Mouse (Mus musculus) right cerebral cortex, postnatal 4 days (tissue): ENCODE results near the gene Skor1.

Experiments
- DNase-seq: peaks from one replicate; pipeline ENCODE4 v3.0.0-alpha.2; 2022

Skor1 gene

DNA sequence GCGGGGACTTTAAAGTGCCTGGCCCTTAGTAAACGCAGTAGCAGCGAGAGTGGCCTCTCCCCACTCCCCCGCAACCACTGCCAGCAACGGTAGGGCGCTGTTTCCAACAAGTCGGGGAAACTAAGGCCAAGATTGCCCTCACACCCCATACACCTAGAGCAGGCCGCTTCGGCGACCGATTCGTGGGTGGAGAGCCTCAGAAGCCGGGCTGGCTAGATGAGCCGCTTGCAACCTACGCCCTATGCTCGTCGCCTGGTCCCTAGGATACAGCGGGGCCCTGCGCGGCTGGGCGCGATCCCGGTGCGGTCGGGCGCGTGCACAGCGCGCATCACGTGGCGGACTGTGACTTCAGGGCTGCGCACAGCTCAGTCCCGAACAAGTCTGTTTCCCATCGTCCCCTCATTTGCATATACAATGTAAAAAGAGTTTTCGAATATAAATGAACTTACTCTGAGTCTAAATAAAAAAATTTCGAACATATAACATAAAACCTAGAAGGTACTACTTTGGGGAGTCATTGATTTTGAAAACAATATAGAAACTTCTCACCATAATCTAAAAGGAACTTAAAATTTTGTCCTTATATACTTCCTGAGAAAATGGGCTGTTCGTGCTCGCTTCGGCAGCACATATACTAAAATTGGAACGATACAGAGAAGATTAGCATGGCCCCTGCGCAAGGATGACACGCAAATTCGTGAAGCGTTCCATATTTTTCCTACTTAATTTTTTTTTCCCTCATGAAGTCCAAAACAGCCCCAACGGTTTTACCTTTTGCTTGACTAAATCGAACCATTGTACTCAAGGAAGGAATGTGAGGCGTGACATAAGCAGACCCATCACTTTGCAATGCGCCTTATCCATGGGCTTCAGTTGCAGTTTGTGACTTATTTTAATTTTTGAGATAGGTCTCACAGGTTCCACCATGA, 15.8 kb downstream of the Skor1 start:
- peak; percentile 88 for DNase-seq

GRCm38 (mm10) chr9:63131957-63132602, 16.7 kb downstream of the Skor1 start:
- DNase-seq: no peak

DNA sequence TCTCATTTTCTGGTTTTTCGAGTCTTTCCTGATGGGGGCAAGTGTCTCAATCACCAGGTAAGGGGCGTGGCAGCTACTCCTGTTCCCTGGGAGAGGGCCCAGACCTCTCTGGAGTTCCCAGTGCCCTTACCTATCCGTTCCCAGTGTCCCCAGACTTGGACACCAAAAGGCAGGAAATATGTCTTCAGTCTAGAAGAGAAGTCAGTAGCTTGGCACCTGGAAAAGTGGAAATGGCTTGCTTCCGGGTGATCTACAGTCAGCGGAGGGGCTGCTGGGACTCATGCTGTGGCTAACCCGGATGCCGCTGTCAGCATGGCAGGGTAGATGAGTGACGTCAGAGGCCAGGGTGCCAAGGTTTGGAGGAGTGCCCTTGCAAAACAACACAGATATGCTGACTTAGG, 19.1 kb downstream of the Skor1 start:
- DNase-seq: no peak

DNA sequence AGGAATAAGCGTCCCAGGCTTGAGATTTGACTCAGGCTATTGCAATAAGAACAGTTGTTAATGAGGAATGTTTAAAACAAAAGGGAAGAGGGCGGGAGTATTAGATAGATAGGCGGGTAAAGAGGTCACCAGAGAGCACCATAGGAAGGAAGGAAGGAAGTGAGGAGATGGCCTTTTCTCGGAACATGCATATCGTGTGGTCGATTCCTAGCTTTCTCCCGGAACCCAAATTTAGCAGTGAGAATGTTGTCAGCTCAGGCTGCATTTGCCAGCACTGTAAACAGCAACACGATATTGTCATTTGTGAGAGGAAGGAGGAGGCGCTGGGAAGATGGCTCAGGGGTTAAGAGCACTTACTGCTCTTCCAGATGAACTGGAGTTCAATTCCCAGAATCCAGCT, 24.2 kb downstream of the Skor1 start:
- no peak for DNase-seq

DNA sequence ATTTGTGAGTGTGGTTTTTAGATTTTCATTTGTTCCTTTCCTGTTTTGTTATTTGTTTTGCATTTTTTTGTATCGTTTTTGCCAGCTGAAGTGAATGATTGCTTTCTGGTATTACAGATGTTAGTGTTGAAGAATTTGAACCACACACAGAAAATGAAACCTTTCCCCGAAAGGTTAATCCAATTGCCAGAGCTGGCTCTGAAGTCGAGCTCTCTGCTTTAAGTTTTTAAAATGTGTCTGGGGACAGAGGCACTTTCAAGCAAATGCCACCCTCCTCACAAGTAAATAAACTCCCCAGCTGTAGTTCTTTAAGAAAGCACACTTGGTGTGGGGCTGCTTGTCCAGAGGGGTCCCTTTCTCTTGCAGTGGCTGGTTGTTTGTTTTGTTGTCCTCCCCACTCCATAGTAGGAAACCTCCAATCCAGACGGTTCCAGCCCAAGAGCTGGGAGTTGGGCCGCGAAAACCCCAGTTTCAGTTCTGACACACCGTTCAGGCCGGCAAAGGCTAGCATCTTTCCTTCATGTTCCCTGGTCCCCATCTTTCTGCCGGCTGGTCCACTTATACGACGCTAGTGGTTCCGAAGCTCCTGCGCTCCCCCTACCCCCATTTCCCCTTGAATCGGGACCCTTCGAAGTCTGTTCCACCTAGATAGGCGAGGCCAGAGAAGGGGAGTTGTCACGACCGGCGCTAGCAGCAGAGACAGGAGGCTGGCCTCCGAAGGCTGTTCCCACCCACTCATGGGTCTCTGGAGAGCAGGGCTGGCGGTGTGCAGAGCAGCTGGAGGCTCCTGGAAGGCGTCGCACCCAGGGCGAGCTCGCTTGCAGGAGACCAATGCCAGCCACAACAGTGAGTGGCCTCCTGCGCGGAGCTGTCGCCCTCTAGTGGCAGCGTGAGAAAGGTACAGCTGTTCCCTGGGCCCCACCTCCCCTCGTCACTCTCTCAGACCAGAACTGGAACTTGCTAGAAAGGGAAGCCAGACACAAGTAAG, 25.0 kb downstream of the Skor1 start:
- peak; percentile 87 for DNase-seq

DNA sequence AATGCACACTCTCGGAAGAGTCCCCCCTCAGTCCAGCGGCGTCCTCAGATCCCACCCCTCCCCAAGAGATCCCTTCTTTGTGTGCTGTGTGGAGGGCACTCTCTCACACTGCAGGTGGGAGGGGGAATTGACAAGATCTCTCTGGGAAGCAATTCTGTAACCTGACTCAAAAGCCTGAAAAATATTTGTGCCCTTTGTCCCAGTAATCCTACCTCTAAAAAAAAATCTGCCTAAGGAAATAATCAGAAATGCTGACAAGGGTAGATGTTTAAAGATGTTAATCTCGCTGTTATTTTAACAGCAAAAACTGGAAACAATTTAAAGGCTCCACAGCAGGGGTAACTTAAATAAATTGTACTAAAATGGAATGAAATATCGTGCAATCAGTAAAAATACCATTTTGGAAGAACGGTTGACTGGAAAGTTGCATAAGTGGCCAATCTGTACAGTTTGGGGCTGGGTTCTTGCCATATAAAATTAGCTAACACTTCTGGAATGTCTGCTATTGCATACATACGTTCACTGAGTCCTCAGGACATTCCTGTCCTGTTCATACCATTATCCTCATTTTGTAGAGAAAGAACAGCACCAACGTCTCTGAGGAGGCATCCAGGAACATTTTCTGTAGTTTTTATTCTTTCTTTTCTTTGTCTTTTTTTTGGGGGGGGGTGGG, 26.5 kb downstream of the Skor1 start:
- DNase-seq: no peak

GRCm38 (mm10) chr9:63118385-63118784, 30.4 kb downstream of the Skor1 start:
- no peak for DNase-seq

- DNase-seq: no peak
Observed at GRCm38 (mm10) chr9:63112514-63112913, 36.2 kb downstream of the Skor1 start.

GRCm38 (mm10) chr9:63109782-63110087, 39.0 kb downstream of the Skor1 start:
- no peak for DNase-seq

GRCm38 (mm10) chr9:63109020-63109781, 39.6 kb downstream of the Skor1 start:
- DNase-seq: peak; percentile 90

GRCm38 (mm10) chr9:63108580-63108979, 40.2 kb downstream of the Skor1 start:
- DNase-seq: no peak

GRCm38 (mm10) chr9:63100660-63101059, 48.1 kb downstream of the Skor1 start:
- DNase-seq: no peak

GRCm38 (mm10) chr9:63099876-63100275, 48.9 kb downstream of the Skor1 start:
- no peak for DNase-seq

GRCm38 (mm10) chr9:63099344-63099743, 49.4 kb downstream of the Skor1 start:
- no peak for DNase-seq

- DNase-seq: no peak
Observed at GRCm38 (mm10) chr9:63098887-63099286, 49.9 kb downstream of the Skor1 start.

DNA sequence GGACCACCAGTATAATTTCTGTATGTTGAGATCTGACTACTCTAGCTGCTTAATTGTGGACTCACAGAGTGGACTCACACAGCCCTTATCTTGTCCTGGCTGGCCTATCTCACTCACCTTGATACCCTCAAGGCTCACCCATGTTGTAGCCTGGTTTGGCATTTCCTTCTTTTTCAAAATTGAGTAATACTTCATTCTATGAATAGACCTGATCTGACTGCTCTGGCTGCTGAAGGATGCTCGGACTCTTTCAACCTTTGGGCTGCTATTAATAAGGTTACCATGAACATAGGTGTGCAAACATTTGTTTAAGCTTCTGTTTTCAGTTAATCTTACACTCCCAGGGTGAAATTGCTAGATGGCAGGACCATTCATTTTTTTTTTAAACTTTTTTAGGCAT, 51.6 kb downstream of the Skor1 start:
- DNase-seq: no peak

DNA sequence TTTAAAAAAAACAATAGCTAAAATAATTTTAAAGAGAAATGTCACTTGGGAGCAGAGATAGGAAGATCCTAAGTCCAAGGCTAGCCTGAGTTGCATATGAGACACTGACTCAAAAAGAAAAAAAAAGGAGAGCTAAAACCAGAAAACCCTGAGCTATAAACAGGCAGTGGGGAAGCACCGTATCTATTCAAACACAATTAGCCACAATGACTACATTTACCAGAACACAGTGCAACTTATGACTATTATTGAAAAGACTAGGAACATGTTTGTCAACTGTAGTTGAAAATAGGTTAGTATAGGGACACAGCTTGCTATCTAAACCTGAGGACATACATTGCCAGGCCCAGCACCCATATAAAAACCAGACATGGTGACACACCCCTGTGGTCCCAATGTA, 54.7 kb downstream of the Skor1 start:
- DNase-seq: no peak

GRCm38 (mm10) chr9:63092567-63092966, 56.2 kb downstream of the Skor1 start:
- DNase-seq: no peak

- peak; percentile 79 for DNase-seq
Observed at GRCm38 (mm10) chr9:63091971-63092528, 56.7 kb downstream of the Skor1 start.

GRCm38 (mm10) chr9:63091101-63091921, 57.5 kb downstream of the Skor1 start:
- no peak for DNase-seq

DNA sequence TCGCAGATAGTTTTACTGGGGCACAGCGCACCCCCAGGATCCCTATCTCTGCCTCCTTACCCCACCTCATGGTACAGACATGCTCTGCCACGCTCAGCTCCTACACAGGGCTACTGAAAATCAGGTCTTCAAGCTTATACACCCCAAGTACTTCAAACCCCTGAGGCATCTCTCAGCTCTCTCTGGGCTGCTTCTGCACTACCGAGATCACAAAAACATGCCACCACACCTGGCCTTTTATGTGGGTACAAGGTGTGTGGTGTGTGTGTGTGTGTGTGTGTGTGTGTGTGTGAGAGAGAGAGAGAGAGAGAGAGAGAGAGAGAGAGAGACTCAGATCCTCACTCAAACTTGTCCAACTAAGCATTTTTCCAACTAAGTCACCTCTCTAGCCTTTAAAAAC, 59.6 kb downstream of the Skor1 start:
- no peak for DNase-seq
